Mouse (Mus musculus): Measurements from ENCODE around the gene Dock8. TPM values are rescaled to one million over a fixed set of nuclear protein-coding genes. Genes with fewer than 3 reads are reported as not detected.
A peak's percentile ranks its signal among the peaks of the same experiment; 100 is the strongest.

Gene Dock8
- total RNA-seq, 2 experiments from 2014 or later: 2.0 to 4.3 TPM

DNA sequence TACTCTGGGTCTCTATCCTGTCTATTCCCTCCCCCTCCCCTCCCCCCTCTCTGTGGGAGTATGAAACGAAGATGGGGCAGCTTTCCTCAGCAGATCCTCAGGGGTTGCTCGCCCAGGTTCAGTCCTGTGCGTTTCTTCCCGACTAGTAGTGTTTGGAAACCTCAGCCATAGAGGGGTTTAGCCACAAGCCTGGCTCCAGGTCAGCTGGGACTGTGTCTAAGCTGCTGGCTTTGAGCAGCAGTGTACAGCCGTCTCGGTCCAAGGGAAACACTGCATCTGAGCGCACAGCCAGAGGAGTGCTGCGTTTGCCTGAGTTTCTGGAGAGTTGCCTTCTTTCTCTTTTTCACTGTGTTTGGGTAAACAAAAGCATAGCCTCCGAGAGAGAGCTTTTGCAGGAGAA lies 61.0 kb downstream of the Dock8 start:
- DNase-seq (ENCODE audit: low spot score in 2 of 2): peak in 1 of 2 experiments; percentile 20

DNA sequence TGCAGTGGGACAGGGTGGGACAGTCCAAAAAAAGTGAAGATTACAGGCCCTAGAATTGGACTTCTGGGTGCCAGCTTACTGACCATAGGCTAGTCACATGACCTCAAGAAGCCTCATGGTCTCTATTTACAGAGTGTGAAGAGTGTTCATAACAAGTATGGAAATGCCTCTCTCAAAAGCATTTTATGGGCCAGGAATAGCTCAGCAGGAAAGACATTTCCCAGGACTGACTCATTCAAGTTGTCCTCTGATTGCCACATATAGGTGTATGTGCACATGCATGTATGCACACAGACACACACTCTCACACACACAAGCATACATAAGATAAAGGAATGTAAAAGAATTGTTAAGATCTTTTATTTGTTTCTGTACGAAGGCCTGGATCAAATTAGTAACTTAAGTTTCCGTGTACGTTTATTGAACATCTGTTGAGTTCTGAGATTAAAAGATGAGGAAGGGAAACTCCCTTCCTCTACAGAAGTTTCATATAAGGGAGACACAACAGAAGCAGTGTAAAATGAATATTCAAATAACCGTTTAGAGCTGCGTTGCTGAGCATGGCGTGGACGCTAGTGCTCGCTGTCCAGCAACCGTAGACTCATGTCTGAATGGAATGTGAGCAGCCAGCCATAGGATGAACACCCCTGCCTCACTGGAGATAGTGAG lies 63.0 kb downstream of the Dock8 start:
- DNase-seq (ENCODE audit: low spot score in 2 of 2): no peak

DNA sequence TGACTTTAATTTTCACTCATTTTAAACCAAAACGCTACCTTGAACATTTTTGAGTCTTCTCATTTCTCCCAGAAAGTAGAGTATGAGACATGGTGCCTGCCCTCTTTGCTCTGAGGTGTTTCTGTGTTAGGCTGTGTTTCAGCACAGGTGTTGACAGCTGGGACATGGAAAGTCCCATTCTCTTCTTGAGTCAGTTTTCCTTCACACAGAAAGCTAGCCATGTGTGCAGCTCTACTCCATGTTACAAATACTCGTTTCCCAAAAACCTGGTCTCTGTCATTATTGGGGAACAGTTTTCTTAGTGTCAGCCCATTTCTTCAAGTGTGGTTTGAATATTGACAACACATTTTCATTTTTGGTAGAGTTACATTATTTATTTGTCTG lies 63.5 kb downstream of the Dock8 start:
- DNase-seq (ENCODE audit: low spot score in 2 of 2): no peak

DNA sequence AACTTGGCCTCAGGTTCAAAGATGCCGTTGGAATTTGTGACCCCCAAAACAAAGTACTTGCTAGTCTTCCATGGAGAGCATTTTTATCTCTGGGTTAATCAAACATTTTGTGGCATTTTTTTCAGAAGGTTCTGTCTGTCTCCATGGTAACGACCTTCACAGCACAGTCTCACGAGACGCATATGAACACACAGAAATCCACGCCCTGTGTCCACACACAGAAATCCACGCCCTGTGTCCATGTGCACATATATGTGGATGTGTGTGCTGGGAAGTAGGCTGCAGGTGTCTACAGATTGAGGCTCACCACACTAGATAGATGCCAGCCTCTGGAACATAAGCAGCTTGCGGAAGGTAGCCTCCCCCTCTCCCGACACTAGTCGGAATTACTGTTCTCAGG lies 66.9 kb downstream of the Dock8 start:
- DNase-seq (ENCODE audit: low spot score in 2 of 2): no peak

DNA sequence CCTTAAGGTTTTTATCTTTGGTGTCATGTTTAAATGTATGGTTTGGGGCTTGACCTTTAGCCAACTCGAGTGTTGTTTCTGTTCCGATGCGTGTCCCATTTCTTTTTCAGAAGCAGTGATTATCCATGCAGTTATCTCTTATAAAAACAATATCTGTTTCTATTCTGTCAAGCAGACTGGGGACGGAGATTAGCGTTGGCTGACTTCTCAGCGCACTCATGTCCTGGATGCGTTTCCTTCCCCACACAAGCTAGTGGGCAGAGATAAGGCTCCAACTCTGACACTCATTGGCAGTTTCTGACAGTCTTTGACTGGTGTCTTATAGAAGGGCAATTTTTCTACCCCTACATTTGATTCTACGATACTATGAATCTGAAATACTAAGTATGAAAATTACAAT lies 69.2 kb downstream of the Dock8 start:
- DNase-seq (ENCODE audit: low spot score in 2 of 2): no peak

DNA sequence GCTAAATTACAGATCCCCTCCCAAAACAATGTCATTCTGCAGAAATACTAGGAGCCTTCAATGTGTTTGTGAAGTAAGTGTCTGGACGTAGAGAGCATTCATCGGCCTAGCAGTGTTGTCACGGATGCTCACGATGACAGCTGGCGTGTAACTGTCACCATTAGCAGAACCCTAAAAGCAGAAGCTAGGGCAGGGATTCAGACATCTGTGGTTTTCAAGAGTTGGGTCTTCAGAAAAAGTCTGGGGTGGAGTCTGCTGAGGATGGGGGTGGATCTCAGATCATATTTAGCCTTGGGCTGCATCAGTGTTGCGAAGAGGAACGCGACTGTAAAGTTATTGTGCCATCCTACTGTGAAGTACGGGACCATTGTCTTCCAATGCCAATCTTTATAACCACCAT lies 73.2 kb downstream of the Dock8 start:
- no peak for DNase-seq (ENCODE audit: low spot score in 2 of 2)

DNA sequence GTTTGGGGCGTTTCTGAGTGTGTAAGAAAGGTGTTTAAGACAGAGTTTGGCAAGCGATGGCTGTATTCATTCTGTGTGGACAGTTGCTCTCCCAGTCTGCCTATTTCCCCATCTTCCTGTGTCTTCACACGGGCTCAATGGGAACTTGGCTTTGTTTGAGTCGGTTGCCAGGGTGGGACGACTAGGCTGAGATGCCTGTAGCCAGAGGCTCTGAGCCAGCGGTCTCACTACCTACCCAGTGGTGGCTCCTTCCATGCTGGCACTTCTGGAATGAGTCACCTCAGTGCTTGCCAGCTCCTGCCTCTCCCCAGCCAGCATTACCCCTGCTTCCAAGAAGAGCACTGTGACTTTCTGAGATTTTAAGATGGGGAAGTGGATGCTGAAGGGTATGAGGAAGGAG lies 75.4 kb downstream of the Dock8 start:
- DNase-seq (ENCODE audit: low spot score in 2 of 2): no peak

DNA sequence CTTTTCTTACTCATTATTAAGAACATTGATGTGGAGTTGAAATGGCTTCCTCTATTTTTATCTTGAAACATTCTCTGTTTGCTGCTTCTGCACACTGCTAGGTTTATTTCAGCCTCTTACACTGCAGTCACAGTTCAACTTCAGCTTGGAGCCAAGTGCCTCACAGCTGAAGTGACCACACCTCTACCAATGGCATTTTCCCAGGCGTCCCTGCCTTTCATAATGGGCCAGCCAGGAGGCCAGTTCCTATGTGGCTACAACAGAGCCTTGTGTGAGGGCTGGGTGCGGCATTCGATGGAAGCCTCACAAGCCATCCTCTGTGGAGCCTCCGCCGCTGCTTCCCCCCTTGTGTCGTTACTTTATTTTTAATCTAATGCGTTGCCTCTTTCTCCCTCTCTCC lies 78.3 kb downstream of the Dock8 start:
- no peak for DNase-seq (ENCODE audit: low spot score in 2 of 2)

DNA sequence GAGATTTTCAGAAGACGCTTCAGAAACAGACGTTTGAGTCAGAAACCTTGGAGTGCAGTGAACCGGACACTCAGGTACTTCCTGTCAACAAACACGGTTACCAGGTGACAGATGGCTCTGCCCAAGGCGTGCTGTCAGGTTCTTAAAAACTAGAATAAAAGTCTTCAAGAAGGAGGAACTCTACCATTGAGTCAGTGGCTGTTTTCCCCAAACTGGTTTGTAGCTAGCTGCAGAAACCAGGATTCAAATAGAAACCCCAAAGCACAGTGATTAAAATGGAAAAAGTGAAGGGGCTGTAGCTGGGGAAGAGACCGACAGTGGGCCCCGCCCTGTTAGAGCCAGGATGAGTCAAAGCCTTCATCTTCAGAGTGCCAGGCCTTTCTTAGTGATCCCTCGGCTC lies 78.8 kb downstream of the Dock8 start:
- no peak for DNase-seq (ENCODE audit: low spot score in 2 of 2)

DNA sequence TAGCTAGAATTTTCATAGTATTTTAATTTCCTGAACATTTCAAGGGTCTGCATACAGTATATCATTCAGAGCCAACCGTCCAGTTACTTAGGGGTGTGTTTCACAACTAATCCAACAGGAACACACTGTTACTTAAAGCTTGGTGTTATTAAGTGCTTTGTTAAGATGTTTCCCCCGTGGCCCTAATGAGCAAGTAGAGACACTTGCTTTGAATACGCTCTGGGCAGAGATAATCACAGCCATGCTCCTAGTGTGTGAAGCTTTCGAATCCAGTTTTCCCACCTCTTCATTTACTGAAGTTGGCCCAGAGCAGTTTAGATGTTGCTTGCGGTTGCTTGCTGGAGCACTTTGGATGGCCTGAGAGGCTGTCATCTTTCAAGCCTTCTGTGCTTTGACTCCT lies 80.8 kb downstream of the Dock8 start:
- no peak for DNase-seq (ENCODE audit: low spot score in 2 of 2)

DNA sequence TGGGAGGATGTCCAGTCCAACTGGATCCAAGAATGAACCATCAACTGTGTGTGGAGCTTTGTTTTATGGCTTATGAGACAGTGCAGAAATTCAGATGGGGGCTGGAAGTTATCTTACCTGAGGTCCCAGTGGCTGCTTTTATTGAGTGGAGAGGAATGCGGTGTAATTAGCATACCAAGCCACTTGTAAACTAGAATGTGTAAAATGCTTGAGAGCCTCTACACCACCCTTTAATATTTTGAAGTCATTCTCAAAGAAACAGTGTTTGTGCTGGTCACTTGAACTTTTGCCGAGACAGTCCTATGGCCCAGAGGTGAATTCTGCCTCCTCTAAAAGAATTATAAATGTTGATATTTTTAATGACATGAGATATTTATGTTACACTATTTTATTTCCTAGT lies 83.5 kb downstream of the Dock8 start:
- no peak for DNase-seq (ENCODE audit: low spot score in 2 of 2)

DNA sequence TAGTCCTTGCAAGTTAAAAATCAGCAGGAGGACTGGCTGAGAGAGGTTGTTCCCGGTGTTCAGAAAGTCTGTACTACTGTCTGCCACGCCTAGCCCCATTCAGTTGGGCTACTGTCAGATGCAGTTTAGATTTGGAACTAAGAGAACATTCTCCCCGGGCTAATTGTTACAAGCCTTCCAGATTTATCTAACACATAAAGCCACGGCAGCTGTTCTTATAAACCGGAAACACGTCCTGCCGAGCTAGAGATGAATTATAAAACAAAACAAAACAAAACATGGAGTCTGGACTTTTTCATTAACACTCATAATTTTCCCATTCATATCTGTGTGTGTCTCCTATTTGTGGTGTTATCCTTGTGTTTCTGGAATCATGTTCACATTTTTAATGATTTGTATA lies 87.8 kb downstream of the Dock8 start:
- DNase-seq (ENCODE audit: low spot score in 2 of 2): no peak

DNA sequence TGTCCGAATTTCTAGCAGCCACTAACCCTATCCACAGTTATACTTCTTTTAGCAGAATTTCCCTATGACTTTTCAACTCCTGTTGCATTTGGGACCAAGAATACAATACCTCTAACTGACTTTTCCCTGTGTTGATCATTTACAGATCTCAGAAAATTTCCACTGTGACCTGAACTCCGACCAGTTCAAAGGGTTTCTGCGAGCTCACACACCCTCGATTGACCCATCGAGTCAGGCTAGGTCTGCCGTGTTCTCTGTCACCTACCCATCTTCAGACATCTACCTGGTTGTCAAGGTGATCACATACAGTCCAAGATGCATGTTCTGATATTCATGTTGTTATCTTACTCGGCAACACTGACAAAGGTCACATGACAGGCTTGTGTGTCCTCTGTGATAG lies 90.4 kb downstream of the Dock8 start:
- no peak for DNase-seq (ENCODE audit: low spot score in 2 of 2)

DNA sequence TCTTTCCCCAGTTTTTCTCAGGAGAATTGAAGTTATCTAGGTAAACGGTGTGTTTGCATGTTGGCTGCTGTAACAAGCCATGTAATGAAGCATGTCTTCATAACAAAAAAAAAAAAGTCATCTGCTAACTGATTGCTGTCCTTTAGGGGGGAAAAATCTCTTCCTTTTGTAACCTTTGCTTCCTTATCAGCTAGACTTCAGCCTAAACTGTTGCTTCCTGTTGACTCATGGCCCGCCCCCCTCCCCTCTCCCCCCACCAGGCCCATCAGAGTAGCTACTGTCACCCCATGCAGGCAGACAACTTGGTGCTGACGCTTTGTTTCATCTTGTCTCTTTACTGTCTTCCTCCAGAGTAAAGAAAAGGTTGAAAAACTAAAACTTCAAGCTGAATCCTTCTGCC lies 95.8 kb downstream of the Dock8 start:
- DNase-seq (ENCODE audit: low spot score in 2 of 2): no peak

DNA sequence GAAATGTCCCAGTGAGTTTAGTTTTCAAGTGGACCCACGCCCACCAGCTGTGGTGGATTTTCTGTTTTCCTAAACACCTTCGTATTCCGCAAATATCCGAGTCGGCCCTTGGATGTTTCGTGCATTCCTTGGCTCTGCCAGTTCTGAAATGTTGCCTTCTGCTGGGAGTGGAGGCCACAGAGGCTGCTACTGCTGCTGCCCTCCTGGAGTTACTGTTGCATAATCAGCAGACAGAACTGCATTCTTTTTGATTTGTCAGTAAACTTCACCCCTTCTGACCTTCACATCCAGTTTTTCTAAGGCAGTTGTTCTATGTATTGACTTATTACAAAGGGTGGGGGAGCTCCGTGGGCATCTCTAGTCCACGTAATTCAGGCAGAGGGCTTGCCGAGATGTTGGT lies 97.0 kb downstream of the Dock8 start:
- DNase-seq (ENCODE audit: low spot score in 2 of 2): no peak

DNA sequence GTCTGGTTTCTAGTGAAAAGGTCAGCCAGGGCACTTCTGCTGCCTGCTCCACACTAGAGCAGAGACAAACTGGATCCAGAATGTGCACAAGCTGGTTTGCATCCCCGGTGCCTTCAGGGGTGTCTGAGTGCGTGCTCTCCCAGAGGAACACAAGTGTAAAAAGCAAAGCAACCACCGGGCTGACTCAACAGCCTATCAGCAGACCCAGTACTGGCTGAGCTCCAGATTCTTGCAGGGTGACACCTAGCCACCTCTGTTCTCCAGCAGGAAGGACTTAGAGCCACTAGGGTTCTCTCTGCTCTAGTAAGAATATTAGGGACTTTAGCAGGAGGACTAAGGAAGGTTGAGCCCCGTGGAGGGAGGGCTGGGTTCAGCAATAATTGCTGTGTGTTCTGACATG lies 97.7 kb downstream of the Dock8 start:
- no peak for DNase-seq (ENCODE audit: low spot score in 2 of 2)

DNA sequence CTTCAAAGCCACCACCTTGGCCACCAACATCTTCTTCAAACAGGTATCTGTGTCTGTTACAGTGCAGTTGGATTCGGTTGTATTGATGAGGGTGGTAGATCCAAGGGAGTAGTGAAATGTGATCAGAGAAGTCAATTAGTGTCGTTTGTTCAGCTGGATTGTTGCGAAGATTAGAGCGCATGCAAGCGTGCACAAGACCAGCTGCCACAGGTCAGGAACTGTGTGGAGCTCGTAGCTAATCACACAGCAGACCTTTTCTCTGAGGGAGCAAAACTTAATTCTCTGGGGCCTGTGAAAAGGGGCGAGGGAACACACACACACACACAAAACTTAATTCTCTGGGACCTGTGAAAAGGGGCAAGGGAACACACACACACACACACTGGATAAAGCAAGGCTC lies 98.2 kb downstream of the Dock8 start:
- no peak for DNase-seq (ENCODE audit: low spot score in 2 of 2)

DNA sequence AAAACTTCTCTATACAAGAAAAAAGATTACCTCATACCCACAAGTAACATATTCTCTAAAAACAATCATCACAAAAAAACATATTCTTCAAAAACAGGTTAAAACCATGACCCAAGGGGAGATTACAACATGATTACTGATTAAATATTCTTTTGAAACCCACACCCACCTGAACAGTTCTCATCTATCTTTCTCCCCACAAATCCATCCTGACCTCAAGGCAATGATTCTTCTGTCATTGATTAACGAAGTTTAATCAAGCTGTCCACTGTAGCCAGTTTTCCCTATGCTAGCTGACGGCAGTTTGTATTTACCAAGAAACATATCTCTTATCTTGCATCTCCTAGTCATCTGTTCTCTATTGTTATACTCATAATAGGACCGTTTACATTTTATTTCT lies 98.6 kb downstream of the Dock8 start:
- no peak for DNase-seq (ENCODE audit: low spot score in 2 of 2)

DNA sequence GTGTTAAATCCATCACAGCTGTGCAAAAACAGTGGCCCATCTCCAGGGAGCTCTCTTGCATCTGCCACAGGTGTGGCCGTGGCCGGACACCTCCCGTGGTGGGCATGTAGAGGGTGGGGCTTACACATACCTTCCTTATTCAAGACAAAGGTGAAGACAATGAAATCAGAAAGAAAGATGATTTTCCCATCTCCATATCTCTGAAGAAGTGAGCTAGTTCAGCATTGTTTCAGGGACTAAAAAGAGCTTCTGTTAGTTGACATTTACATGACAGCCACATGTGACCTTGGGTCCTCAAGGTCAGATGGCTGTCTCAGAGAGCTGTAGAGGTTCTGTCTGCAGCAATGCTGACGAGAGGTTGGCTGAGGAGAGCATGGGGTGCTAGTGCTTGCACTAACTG lies 99.6 kb downstream of the Dock8 start:
- DNase-seq (ENCODE audit: low spot score in 2 of 2): no peak

DNA sequence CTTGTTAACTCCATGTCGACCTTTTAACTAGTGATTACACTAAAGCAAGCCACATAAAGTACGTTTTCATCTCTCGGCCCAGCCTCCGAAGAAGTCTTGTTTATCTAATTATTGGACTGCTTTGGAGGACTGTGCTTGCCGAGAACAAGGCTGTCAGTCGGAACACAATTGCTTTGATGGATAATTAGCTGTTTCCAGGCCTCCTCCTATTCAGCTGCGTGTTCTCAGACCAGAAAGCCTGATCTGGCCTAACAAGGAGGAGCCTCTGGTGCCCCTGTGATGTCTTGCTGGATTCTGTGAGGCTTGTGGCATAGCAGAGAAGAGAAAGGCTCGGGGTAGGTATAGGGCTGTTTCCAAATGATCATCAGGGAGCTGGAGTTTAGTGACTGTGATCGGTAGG lies 106.3 kb downstream of the Dock8 start:
- DNase-seq (ENCODE audit: low spot score in 2 of 2): no peak

DNA sequence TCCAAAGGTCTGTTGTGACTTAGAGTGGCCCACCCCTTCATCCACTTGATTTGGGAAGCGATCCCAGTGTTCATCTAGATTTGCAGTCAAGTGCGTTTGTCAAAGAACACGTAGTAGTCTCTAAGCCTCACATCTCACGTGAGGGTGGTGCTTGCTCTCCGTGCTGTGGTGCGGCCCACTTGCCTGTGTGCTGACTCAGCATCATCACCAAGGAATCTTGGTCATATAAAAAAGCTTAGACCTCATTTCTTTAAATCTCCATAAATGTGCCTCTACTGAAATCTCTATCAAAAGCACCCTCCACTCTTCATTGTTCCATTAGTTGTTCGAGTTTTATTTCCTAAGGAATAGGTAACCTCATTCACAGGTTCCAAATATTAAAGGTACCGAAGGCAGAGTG lies 107.0 kb downstream of the Dock8 start:
- no peak for DNase-seq (ENCODE audit: low spot score in 2 of 2)

DNA sequence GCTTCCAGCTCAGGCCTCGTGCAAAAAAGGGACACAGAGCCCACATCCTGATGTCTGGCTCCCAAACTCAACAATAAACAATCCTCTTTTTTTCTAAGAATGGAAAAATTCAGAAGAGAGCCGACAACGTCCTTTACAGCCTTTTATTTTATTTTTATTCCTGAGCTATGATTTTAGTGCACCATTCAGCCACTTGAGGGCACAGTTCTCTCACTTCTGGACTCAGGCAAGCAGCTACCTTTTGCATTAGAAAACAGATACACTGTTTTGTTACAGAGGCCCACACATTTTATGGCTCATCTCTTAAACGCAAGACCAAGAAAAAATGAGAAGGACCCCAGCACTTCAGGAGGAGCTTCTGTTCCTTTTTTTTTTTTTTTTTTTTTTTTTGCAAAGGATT lies 108.1 kb downstream of the Dock8 start:
- DNase-seq (ENCODE audit: low spot score in 2 of 2): peak in 1 of 2 experiments; percentile 43

DNA sequence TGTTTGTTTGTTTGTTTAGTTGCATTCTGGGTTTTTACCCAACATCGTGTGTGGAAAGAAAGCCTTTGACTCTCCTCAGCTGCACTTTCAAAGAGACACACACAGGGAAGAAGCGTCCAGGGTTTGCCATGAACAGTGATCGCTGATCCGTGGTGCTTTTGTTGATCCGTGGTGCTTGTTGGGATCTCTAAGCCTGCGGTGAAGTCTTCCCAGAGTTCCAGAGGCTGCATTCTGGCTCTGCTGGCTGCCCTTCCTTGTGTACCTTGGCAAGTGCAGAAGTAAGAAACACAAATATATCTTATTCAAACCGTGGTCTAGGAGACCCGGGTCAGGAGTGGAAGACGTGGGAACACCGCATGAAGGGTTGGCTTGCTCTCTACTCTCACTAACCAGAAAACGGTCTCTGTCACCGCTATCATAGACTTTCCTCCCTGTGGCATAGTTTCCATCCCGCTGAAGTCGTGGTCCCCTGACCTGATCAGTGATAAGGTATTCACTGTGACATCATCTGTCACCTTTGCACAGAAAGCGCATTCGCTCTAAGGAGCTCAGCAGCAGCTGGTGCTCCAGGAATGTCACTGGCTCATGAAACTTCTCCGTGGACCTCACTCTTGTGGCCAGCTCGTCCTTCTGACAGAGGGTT lies 112.4 kb downstream of the Dock8 start:
- no peak for DNase-seq (ENCODE audit: low spot score in 2 of 2)

Data from layer of hippocampus, postnatal 14 days (tissue).